Mouse (Mus musculus): ENCODE data around the gene Olfr1202.

Gene Olfr1202

GRCm38 (mm10) chr2:88814196-88814595, at the start of gene Olfr1202:
Gene Olfr1202, plus strand, starts transcription at chr2:88814496.
- DNase-seq: no peak

- DNase-seq: no peak
Measured at GRCm38 (mm10) chr2:88770388-88770787, 43.9 kb upstream of the Olfr1202 start, which contains the start of gene Olfr1200. Gene Olfr1200, minus strand, starts transcription at chr2:88770488.

GRCm38 (mm10) chr2:88792736-88793135, 21.6 kb upstream of the Olfr1202 start, which contains the start of gene Olfr1201:
Gene Olfr1201, plus strand, starts transcription at chr2:88793036.
- DNase-seq: no peak

GRCm38 (mm10) chr2:88829437-88829836, 15.1 kb downstream of the Olfr1202 start, which contains the start of gene Olfr1205:
Gene Olfr1205, plus strand, starts transcription at chr2:88829737.
- DNase-seq: no peak

GRCm38 (mm10) chr2:88838477-88838876, 24.2 kb downstream of the Olfr1202 start:
- DNase-seq: no peak

GRCm38 (mm10) chr2:88848992-88849391, 34.7 kb downstream of the Olfr1202 start, which contains the start of gene Olfr1204:
Gene Olfr1204, plus strand, starts transcription at chr2:88849292.
- DNase-seq: no peak

GRCm38 (mm10) chr2:88862931-88863330, 48.6 kb downstream of the Olfr1202 start, which contains the start of gene Olfr1206:
Gene Olfr1206, plus strand, starts transcription at chr2:88863231.
- DNase-seq: no peak

All from spleen, adult 18-20 months (tissue).